Mouse (Mus musculus) ES-E14 (cell line): Measurements from ENCODE around the gene Zfp57. TPM values are rescaled to one million over a fixed set of nuclear protein-coding genes. Genes with fewer than 3 reads are reported as not detected.

Experiments
- DNase-seq: peaks from one replicate; pipeline ENCODE4 v3.0.0-alpha.2; 2013; ENCODE audit warnings: low read depth, low spot score
- H3K27ac ChIP-seq: 2 replicates; pipeline ENCODE4 v1.5.1; 2012; ENCODE audit warnings: low read depth, mild to moderate bottlenecking, low read length, moderate library complexity, mixed read lengths; ENCODE audit not compliant: poor library complexity, insufficient read depth, severe bottlenecking
- H3K36me3 ChIP-seq: 2 replicates; pipeline ENCODE4 v1.6.1; 2012; ENCODE audit warnings: mild to moderate bottlenecking, low read length, moderate library complexity, mixed read lengths; ENCODE audit not compliant: control insufficient read depth, poor library complexity, insufficient read depth, severe bottlenecking
- H3K4me1 ChIP-seq, 2 experiments: fragments of 150-350 bp in 1 of 2; sonication (generic) in 1 of 2; 2 replicates each; pipeline ENCODE4 v1.6.1; 2012; ENCODE audit warnings: low read length in 2 of 2, mild to moderate bottlenecking in 1 of 2, mixed read lengths in 1 of 2; ENCODE audit not compliant: control insufficient read depth in 2 of 2, insufficient read depth in 2 of 2, poor library complexity in 1 of 2
- H3K4me3 ChIP-seq, 2 experiments: fragments of 150-350 bp in 1 of 2; sonication (generic) in 1 of 2; 2 replicates each; pipeline ENCODE4 v1.5.1; 2012; ENCODE audit warnings: low read length in 2 of 2, low read depth in 1 of 2, mild to moderate bottlenecking in 1 of 2, mixed read lengths in 1 of 2; ENCODE audit not compliant: insufficient read depth in 1 of 2, poor library complexity in 1 of 2, severe bottlenecking in 1 of 2
- H3K9ac ChIP-seq: 2 replicates; pipeline ENCODE4 v1.6.1; 2012; ENCODE audit warnings: low read depth, mild to moderate bottlenecking, low read length, mixed read lengths; ENCODE audit not compliant: poor library complexity, insufficient read depth, severe bottlenecking
- H3K9me3 ChIP-seq: fragments of 150-350 bp; sonication (generic); 2 replicates; pipeline ENCODE4 v1.6.1; 2012; ENCODE audit warnings: low read depth, mild to moderate bottlenecking, low read length; ENCODE audit not compliant: control insufficient read depth, insufficient read depth
- CHD2 ChIP-seq: IDR thresholded peaks from 2 replicates; pipeline ENCODE4 v1.6.1; 2014; ENCODE audit warnings: mild to moderate bottlenecking, low read depth, low read length, inconsistent platforms
- HCFC1 ChIP-seq: IDR thresholded peaks from 2 replicates; pipeline ENCODE4 v1.6.1; 2012; ENCODE audit warnings: low read length, inconsistent platforms, borderline replicate concordance; ENCODE audit not compliant: insufficient read depth
- MAFK ChIP-seq: IDR thresholded peaks from 2 replicates; pipeline ENCODE4 v1.6.1; 2014; ENCODE audit warnings: mild to moderate bottlenecking, low read depth, low read length, inconsistent platforms; ENCODE audit not compliant: insufficient read depth
- ZC3H11A ChIP-seq: IDR thresholded peaks from 2 replicates; pipeline ENCODE4 v1.6.1; 2012; ENCODE audit warnings: low read depth, mild to moderate bottlenecking, inconsistent platforms, low read length, borderline replicate concordance
- ZNF384 ChIP-seq: IDR thresholded peaks from 2 replicates; pipeline ENCODE4 v1.6.1; 2012; ENCODE audit warnings: low read depth, low read length, inconsistent platforms
- in situ Hi-C, 2 experiments: fragments of 600-800 bp; cut with MboI; formaldehyde crosslinking; loops; one replicate each; pipeline ENCODE4 v1.15.1; 2025; ENCODE audit warnings: low sequenced_read_pairs in 2 of 2, inconsistent platforms in 1 of 2; ENCODE audit not compliant: unreplicated experiment in 2 of 2
- total RNA-seq: library from RNA; depleted of rRNA; stranded (reverse); fragments of 300-350 nt; gene quantifications from 2 replicates; pipeline ENCODE4 v1.2.3, GENCODE M21; 2012

Gene Zfp57
- total RNA-seq, 1 experiment, result 360 TPM

- in situ Hi-C loops, result no loop called here
- DNase-seq, result peak; percentile 99
- TF ChIP-seq ZC3H11A (peak; percentile 63; the same call in 1 of the 2 replicates), ZNF384 (no peak)
- H3K9me3 ChIP-seq, result no peaks in the 10 kb centered on the region
- H3K27ac ChIP-seq, result peak overlapping the region; percentile 92; the same call in 1 of the 2 replicates
- peak overlapping the region; percentile 33; the same call in 1 of the 2 replicates for H3K9ac ChIP-seq
- peak overlapping the region in 1 of 2 experiments; percentile 15; a peak in 1 of 4 replicates for H3K4me3 ChIP-seq
- peaks cover 14 to 28% of the 10 kb centered on the region in 2 experiments for H3K4me1 ChIP-seq
- H3K36me3 ChIP-seq, result no peaks in the 10 kb centered on the region
These were observed 3.8 kb upstream of the Zfp57 start for GRCm38 (mm10) chr17:36997033-36997735.

DNA sequence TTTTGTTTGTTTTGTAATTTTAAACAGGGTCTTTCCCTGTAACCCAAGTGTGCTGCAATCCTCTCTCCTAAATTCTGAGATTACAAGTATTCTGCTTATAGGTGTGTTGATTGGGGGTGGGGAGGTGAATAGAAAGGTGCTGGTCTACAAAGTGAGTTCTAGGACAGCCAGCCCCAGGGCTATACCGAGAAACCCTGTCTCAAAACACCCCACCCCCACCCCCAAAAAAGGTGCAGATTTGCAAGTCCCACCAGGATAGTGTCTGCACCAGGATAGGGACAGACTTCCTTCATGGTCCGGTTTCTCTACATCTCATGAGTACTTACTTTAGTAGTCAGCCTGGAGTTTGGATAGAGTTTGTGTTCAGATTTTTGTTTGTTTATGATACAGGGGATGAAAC is 2.5 kb upstream of the Zfp57 start:
- no peaks in the 10 kb centered on the region for H3K36me3 ChIP-seq
- no peaks in the 10 kb centered on the region for H3K9me3 ChIP-seq
- H3K9ac ChIP-seq, result peak overlapping the region; percentile 33; the same call in 1 of the 2 replicates
- TF ChIP-seq ZNF384 (no peak), ZC3H11A (no peak), MAFK (no peak), CHD2 (no peak), HCFC1 (no peak)
- in situ Hi-C loops, result no loop called here
- peaks cover 14 to 27% of the 10 kb centered on the region in 2 experiments for H3K4me1 ChIP-seq
- no peak for DNase-seq
- no peak overlapping the region for H3K4me3 ChIP-seq
- H3K27ac ChIP-seq, result peak overlapping the region; percentile 92; the same call in 1 of the 2 replicates

DNA sequence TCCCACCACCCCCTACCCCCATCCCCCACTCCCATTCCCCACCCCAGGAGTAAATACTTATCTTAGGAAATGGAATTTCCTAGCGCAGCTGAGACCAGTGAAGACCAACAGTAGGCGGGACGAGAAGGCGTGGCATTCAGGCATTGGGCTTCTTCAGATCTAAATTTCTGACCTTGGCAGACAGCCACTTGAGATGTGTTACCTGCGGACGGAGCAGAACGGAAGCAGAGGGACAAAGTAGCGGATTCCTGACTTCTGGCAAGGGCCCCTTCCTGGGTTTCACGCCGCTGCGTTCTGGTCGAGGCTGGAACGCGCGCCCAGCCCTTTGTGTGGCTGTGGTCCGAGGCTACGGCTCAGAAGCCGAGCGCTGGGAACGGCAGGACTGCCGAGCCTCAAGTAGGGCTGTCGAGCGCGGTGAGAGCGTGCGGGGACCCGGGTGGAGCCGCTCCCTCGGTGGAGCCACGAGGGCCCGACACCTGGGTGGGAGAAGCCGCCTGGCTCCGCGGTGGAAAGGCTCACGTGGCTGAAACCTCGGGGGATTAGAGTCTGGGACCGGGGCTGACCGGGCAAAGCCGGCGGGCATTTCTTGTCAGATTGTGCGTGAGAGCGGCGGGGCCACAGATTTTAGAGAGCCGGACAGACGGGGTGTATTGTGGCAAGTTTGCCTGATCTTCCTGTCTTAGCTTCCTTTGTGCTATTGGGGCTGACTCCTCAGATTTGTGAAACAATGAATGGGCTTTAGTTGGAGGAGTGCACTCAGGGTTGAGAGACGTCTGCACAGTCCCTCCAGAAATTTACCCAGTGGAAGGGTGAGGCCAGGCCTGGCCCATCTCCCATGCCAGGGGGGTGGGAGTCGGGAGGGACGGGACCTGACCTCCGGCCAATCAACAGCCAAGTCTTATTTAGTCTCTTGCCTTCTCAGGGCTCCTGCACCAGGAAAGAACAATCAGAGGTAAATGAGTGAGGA is 1.7 kb downstream of the Zfp57 start:
- H3K4me3 ChIP-seq, result peak overlapping the region; percentile 67 to 79
- DNase-seq, result peak; percentile 95
- TF ChIP-seq HCFC1 (peak; percentile 21; the same call in 1 of the 2 replicates), CHD2 (no peak), ZC3H11A (no peak), MAFK (no peak)
- H3K9me3 ChIP-seq, result no peaks in the 10 kb centered on the region
- peak overlapping the region; percentile 86 for H3K9ac ChIP-seq
- H3K27ac ChIP-seq, result peak overlapping the region; percentile 88
- H3K4me1 ChIP-seq, result peaks cover 6 to 10% of the 10 kb centered on the region in 2 experiments; a peak in 3 of 4 replicates
- H3K36me3 ChIP-seq, result peaks cover 32% of the 10 kb centered on the region
- in situ Hi-C loops, result no loop called here

DNA sequence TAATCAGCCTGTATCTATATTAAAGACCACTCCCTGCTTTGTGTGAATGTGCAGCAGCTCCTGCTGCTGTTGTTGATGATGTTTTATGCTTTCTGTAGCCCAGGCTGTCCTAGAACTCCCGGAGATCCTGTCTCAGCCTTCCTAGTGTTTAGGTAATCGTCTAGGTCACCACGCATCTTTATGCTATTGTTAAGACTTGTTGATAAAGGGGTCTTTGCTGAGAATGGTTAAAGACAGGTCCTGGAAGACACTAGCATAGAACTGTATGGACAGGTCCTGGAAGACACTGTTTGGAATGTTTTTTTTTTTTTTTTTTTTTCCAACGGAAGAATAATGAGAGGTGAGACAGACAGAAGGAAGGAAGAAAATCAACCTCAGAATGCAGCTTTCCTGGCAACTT is 2.4 kb downstream of the Zfp57 start:
- peak overlapping the region; percentile 86 for H3K9ac ChIP-seq
- no peak for DNase-seq
- no peak for TF ChIP-seq MAFK
- TF ChIP-seq ZNF384, result peak; percentile 96
- peaks cover 5 to 10% of the 10 kb centered on the region in 2 experiments; a peak in 3 of 4 replicates for H3K4me1 ChIP-seq
- in situ Hi-C loops, result no loop called here
- H3K36me3 ChIP-seq, result peaks cover 39% of the 10 kb centered on the region
- H3K27ac ChIP-seq, result peak overlapping the region; percentile 88; the same call in 1 of the 2 replicates
- H3K4me3 ChIP-seq, result peak overlapping the region; percentile 67 to 79
- no peaks in the 10 kb centered on the region for H3K9me3 ChIP-seq
